Mouse (Mus musculus) leukemia stem cell, adult 10-12 weeks (primary cell): ENCODE results near the gene Pbld1. TPM values are rescaled to one million over a fixed set of nuclear protein-coding genes. Genes with fewer than 3 reads are reported as not detected.

ENCODE experiments used
- polyA plus RNA-seq: library from polyadenylated mRNA; stranded (reverse); fragments of >175 nt; gene quantifications from 2 replicates; pipeline ENCODE4 v1.2.3, GENCODE M21; 2012; ENCODE audit warnings: low replicate concordance

Gene Pbld1
- 0.16 TPM in 1 of 2 replicates, not detected in the other for polyA plus RNA-seq

GRCm38 (mm10) chr10:63059862-63060261 is at the start of gene Pbld1:
Gene Pbld1, plus strand, starts transcription at chr10:63060162.

GRCm38 (mm10) chr10:63023749-63024579 is 36.0 kb upstream of the Pbld1 start, which contains the start of the genes Hnrnph3 and Pbld2:
Gene Hnrnph3, minus strand, starts transcription at chr10:63024217.
Gene Pbld2, plus strand, starts transcription at chr10:63024315.

GRCm38 (mm10) chr10:63099521-63099920 is 39.6 kb downstream of the Pbld1 start, which contains the start of gene Atoh7:
Gene Atoh7, plus strand, starts transcription at chr10:63099651.

Other genes with a start within 250 kb of the Pbld1 start
- gene Tet1, start 151.2 kb upstream of the Pbld1 start, polyA plus RNA-seq = 0.23 TPM in 1 of 2 replicates, not detected in the other
- gene Slc25a16, start 139.5 kb upstream of the Pbld1 start, polyA plus RNA-seq = 12.8 and 16.9 TPM in 2 replicates
- 17.1 and 23.2 TPM in 2 replicates for gene Dna2, start 113.1 kb upstream of the Pbld1 start, polyA plus RNA-seq
- gene Rufy2, start 79.9 kb upstream of the Pbld1 start, polyA plus RNA-seq = 0.46 and 0.79 TPM in 2 replicates
- 6.5 and 6.9 TPM in 2 replicates for gene Hnrnph3, start 35.9 kb upstream of the Pbld1 start, polyA plus RNA-seq
- not detected in 2 replicates for gene Pbld2, start 35.8 kb upstream of the Pbld1 start, polyA plus RNA-seq
- not detected in 2 replicates for gene Atoh7, start 39.5 kb downstream of the Pbld1 start, polyA plus RNA-seq
- not detected in 2 replicates for gene Mypn, start 143.8 kb downstream of the Pbld1 start, polyA plus RNA-seq
- gene Herc4, start 183.6 kb downstream of the Pbld1 start, polyA plus RNA-seq = 18.2 and 18.3 TPM in 2 replicates